Mouse (Mus musculus) limb, embryonic 12.5 days (tissue): Measurements from ENCODE around the gene Ppp2r1a. TPM values are rescaled to one million over a fixed set of nuclear protein-coding genes. Genes with fewer than 3 reads are reported as not detected.

Source experiments
- ATAC-seq: fragments of 200-750 bp; cut with Nextera tagmentation; 2 replicates; pipeline ENCODE4 v1.8.0; 2017; ENCODE audit warnings: low read depth, moderate TSS enrichment; ENCODE audit not compliant: insufficient number of reproducible peaks, insufficient read depth, low FRiP score, low TSS enrichment
- H3K27ac ChIP-seq: fragments of 300-500 bp; sonication (generic); 2 replicates; pipeline ENCODE4 v1.5.1; 2016; ENCODE audit warnings: mild to moderate bottlenecking, moderate library complexity
- H3K27me3 ChIP-seq: fragments of 300-500 bp; sonication (generic); 2 replicates; pipeline ENCODE4 v1.6.1; 2016; ENCODE audit warnings: mild to moderate bottlenecking, moderate library complexity
- H3K36me3 ChIP-seq: fragments of 300-500 bp; sonication (generic); 2 replicates; pipeline ENCODE4 v1.6.1; 2016; ENCODE audit warnings: mild to moderate bottlenecking, moderate library complexity
- H3K4me1 ChIP-seq: fragments of 300-500 bp; sonication (generic); replicated peaks from 2 replicates; pipeline ENCODE4 v1.6.1; 2016
- H3K4me2 ChIP-seq: fragments of 300-500 bp; sonication (generic); 2 replicates; pipeline ENCODE4 v1.6.1; 2016; ENCODE audit warnings: mild to moderate bottlenecking, moderate library complexity
- H3K4me3 ChIP-seq: fragments of 300-500 bp; sonication (generic); replicated peaks from 2 replicates; pipeline ENCODE4 v1.5.1; 2016; ENCODE audit warnings: mild to moderate bottlenecking
- H3K9ac ChIP-seq: fragments of 300-500 bp; sonication (generic); replicated peaks from 2 replicates; pipeline ENCODE4 v1.6.1; 2016; ENCODE audit warnings: mild to moderate bottlenecking, moderate library complexity
- H3K9me3 ChIP-seq: fragments of 300-500 bp; sonication (generic); 2 replicates; pipeline ENCODE4 v1.6.1; 2016; ENCODE audit warnings: mild to moderate bottlenecking, moderate library complexity
- WGBS: fragments of 180-500 bp; shearing (Covaris S2); methylation state at CpG from one replicate; pipeline ENCODE4 v1.1.7; 2016; 5-methylcytosine and 5-hydroxymethylcytosine counted together
- polyA plus RNA-seq: library from polyadenylated mRNA; unstranded; fragments of >200 nt; fragmentation: Nextera tagmentation; extraction: Ambion mirVana; gene quantifications from 2 replicates; pipeline ENCODE4 v1.2.1, GENCODE M21; 2016

The Ppp2r1a gene
- polyA plus RNA-seq, 1 experiment from 2014 or later, result 347 TPM

GRCm38 (mm10) chr17:21008382-21009331 lies 63.5 kb downstream of the Ppp2r1a start, which contains the start of gene Zfp160:
Gene Zfp160, plus strand, starts transcription at chr17:21008903.
- peaks cover 22% of the 10 kb centered on the region for H3K36me3 ChIP-seq
- no peaks in the 10 kb centered on the region for H3K9me3 ChIP-seq
- H3K9ac ChIP-seq, result peak within 1 kb of the TSS; percentile 89
- peak within 1 kb of the TSS; percentile 91 for H3K27ac ChIP-seq
- peaks cover 11% of the 10 kb centered on the region; the same call in 1 of the 2 replicates for H3K4me1 ChIP-seq
- ATAC-seq, result peak; percentile 95
- H3K27me3 ChIP-seq, result no peaks in the 10 kb centered on the region
- H3K4me2 ChIP-seq, result peak within 1 kb of the TSS; percentile 78
- 6% methylated on average over 36 of the region's 36 CpGs for WGBS
- peak within 1 kb of the TSS; percentile 73 for H3K4me3 ChIP-seq

GRCm38 (mm10) chr17:21009726-21010125 lies 64.6 kb downstream of the Ppp2r1a start:
- no peaks in the 10 kb centered on the region for H3K9me3 ChIP-seq
- H3K4me1 ChIP-seq, result peaks cover 11% of the 10 kb centered on the region; the same call in 1 of the 2 replicates
- no peak for ATAC-seq
- H3K27me3 ChIP-seq, result no peaks in the 10 kb centered on the region
- H3K4me2 ChIP-seq, result peak overlapping the region; percentile 78
- H3K27ac ChIP-seq, result peak overlapping the region; percentile 91; the same call in 1 of the 2 replicates
- peak overlapping the region; percentile 73 for H3K4me3 ChIP-seq
- 19% methylated on average over 1 of the region's 1 CpGs for WGBS
- peak overlapping the region; percentile 89 for H3K9ac ChIP-seq
- peaks cover 29% of the 10 kb centered on the region for H3K36me3 ChIP-seq

Other genes with a start within 250 kb of the Ppp2r1a start
- gene Vmn1r227, start 215.5 kb upstream of the Ppp2r1a start, polyA plus RNA-seq, result not detected in 2 replicates
- not detected in 2 replicates for gene Vmn1r228, start 159.2 kb upstream of the Ppp2r1a start, polyA plus RNA-seq
- not detected in 2 replicates for gene Vmn1r229, start 133.8 kb upstream of the Ppp2r1a start, polyA plus RNA-seq
- not detected in 2 replicates for gene Vmn1r230, start 104.9 kb upstream of the Ppp2r1a start, polyA plus RNA-seq
- gene Vmn1r231, start 40.2 kb upstream of the Ppp2r1a start, polyA plus RNA-seq, result not detected in 2 replicates
- gene Vmn1r232, start 25.6 kb upstream of the Ppp2r1a start, polyA plus RNA-seq, result not detected in 2 replicates
- not detected in 2 replicates for gene Vmn1r233, start 51.2 kb downstream of the Ppp2r1a start, polyA plus RNA-seq
- gene Zfp160, start 63.6 kb downstream of the Ppp2r1a start, polyA plus RNA-seq, result 19.7 and 19.9 TPM in 2 replicates